Mouse (Mus musculus): ENCODE data around the gene Specc1.

- TF ChIP-seq CTCF (IDR thresholded peaks at IDR 0.05; ENCODE audit: extremely low read depth, insufficient read length, insufficient replicate concordance, low read depth, low read length) (no peak), POLR2A (IDR thresholded peaks at IDR 0.05; ENCODE audit: low read depth, low read length) (no peak)
Measured at GRCm38 (mm10) chr11:61971441-61972221, 15.1 kb downstream of the Specc1 start.
